Mouse (Mus musculus) Patski (cell line): Measurements from ENCODE around the gene Prss56. TPM values are rescaled to one million over a fixed set of nuclear protein-coding genes. Genes with fewer than 3 reads are reported as not detected.

Experiments used
- ATAC-seq: fragments of 100-300 bp; one replicate; pipeline ENCODE4 v1.8.0; 2021
- CTCF ChIA-PET: fragments of 350-600 bp; sonication (Branson Sonifier 250); formaldehyde crosslinking; loops from one replicate; lab custom pipeline; 2022; ENCODE audit warnings: inconsistent platforms; lab: Charles Lee
- POLR2A ChIA-PET: fragments of 350-600 bp; sonication (Branson Sonifier 250); formaldehyde crosslinking; loops from one replicate; lab custom pipeline; 2022; ENCODE audit warnings: antibody characterized with exemption, inconsistent platforms; lab: Charles Lee
- DNase-seq: peaks from one replicate; pipeline ENCODE4 v3.0.0-alpha.2; 2011; ENCODE audit warnings: low read depth, low spot score
- H3K27me3 ChIP-seq: fragments of 371-371 bp; one replicate; pipeline ENCODE4 v1.5.1; 2021
- CTCF ChIP-seq: fragments of 100-300 bp; IDR thresholded peaks from one replicate; pipeline ENCODE4 v1.5.1; 2021
- in situ Hi-C: fragments of 300-500 bp; cut with MboI; formaldehyde crosslinking; loops from 3 replicates; pipeline ENCODE4 v1.11.1; 2018; ENCODE audit warnings: low pct_unique_long_range_greater_than_20kb, mixed read lengths
- polyA plus RNA-seq: library from polyadenylated mRNA; unstranded; gene quantifications from one replicate; pipeline ENCODE4 v1.2.3, GENCODE M21; 2021

Prss56 gene
- 0.06 TPM for polyA plus RNA-seq

GRCm38 (mm10) chr1:87183013-87183412 lies at the start of gene Prss56:
TSS of gene Prss56 (plus strand) at chr1:87183313.
- ATAC-seq = no peak
- in situ Hi-C loops = loop anchor here (10.0 kb wide), 1 partner anchor 568 kb away; no protein-coding TSS in a partner anchor
- no peak for DNase-seq
- ChIA-PET CTCF (no interaction called here), POLR2A (no interaction called here)
- no peaks in the 10 kb centered on the region for H3K27me3 ChIP-seq
- no peak for TF ChIP-seq CTCF

GRCm38 (mm10) chr1:87141550-87141949 lies 41.6 kb upstream of the Prss56 start:
- in situ Hi-C loops = no loop called here
- no peak for ATAC-seq
- no peak for DNase-seq
- ChIA-PET POLR2A (no interaction called here), CTCF (interaction anchor here (1.1 kb wide), 1 partner anchor 12 kb away, joined by 3 read pairs; no protein-coding TSS in a partner anchor)
- no peak for TF ChIP-seq CTCF
- H3K27me3 ChIP-seq = no peaks in the 10 kb centered on the region

- POLR2A ChIA-PET = no interaction called here
- peak; percentile 41 for DNase-seq
- peak; percentile 71 for ATAC-seq
- in situ Hi-C loops = no loop called here
- CTCF ChIA-PET = interaction anchor here (0.7 to 1.1 kb wide), 4 partner anchors 10 to 61 kb away, joined by 3 to 4 read pairs (median 3); no protein-coding TSS in a partner anchor
- no peak for TF ChIP-seq CTCF
- no peaks in the 10 kb centered on the region for H3K27me3 ChIP-seq
Observed at GRCm38 (mm10) chr1:87142456-87142855, 40.7 kb upstream of the Prss56 start.

- ATAC-seq = no peak
- no peak for TF ChIP-seq CTCF
- DNase-seq = no peak
- no peaks in the 10 kb centered on the region for H3K27me3 ChIP-seq
- POLR2A ChIA-PET = no interaction called here
- in situ Hi-C loops = no loop called here
- CTCF ChIA-PET = interaction anchor here (0.7 to 1.1 kb wide), 4 partner anchors 11 to 62 kb away, joined by 3 to 4 read pairs (median 3); no protein-coding TSS in a partner anchor
Observed at GRCm38 (mm10) chr1:87143141-87143540, 40.0 kb upstream of the Prss56 start.

- in situ Hi-C loops = no loop called here
- no peak for ATAC-seq
- CTCF ChIA-PET = interaction anchor here (1.3 kb wide), 1 partner anchor 94 kb away, joined by 4 read pairs; no protein-coding TSS in a partner anchor
- no peak for DNase-seq
- peaks cover 19% of the 10 kb centered on the region for H3K27me3 ChIP-seq
- POLR2A ChIA-PET = no interaction called here
- TF ChIP-seq CTCF = no peak
Observed at GRCm38 (mm10) chr1:87149422-87149821, 33.7 kb upstream of the Prss56 start.

GRCm38 (mm10) chr1:87151286-87151685 lies 31.8 kb upstream of the Prss56 start:
- DNase-seq (no peak), ATAC-seq (no peak)
- POLR2A ChIA-PET = no interaction called here
- no peak for TF ChIP-seq CTCF
- peaks cover 35% of the 10 kb centered on the region for H3K27me3 ChIP-seq
- CTCF ChIA-PET = no interaction called here
- in situ Hi-C loops = no loop called here

GRCm38 (mm10) chr1:87153776-87154500 lies 29.2 kb upstream of the Prss56 start:
- TF ChIP-seq CTCF = no peak
- ATAC-seq (no peak), DNase-seq (no peak)
- H3K27me3 ChIP-seq = peaks cover 43% of the 10 kb centered on the region
- ChIA-PET POLR2A (no interaction called here), CTCF (no interaction called here)
- in situ Hi-C loops = no loop called here

GRCm38 (mm10) chr1:87154501-87155120 lies 28.5 kb upstream of the Prss56 start:
- ATAC-seq = no peak
- in situ Hi-C loops = no loop called here
- ChIA-PET POLR2A (no interaction called here), CTCF (no interaction called here)
- TF ChIP-seq CTCF = no peak
- DNase-seq = no peak
- H3K27me3 ChIP-seq = peaks cover 43% of the 10 kb centered on the region

GRCm38 (mm10) chr1:87155531-87156198 lies 27.4 kb upstream of the Prss56 start:
- peaks cover 43% of the 10 kb centered on the region for H3K27me3 ChIP-seq
- ATAC-seq = no peak
- no peak for TF ChIP-seq CTCF

GRCm38 (mm10) chr1:87156199-87156587 lies 26.9 kb upstream of the Prss56 start, which contains the start of gene Ecel1:
TSS of gene Ecel1 (minus strand) at chr1:87156521.
- ChIA-PET POLR2A (no interaction called here), CTCF (no interaction called here)
- peaks cover 43% of the 10 kb centered on the region for H3K27me3 ChIP-seq
- TF ChIP-seq CTCF = no peak
- in situ Hi-C loops = no loop called here
- no peak for DNase-seq
- ATAC-seq = no peak

More at GRCm38 (mm10) chr1:87155531-87156198, 27.4 kb upstream of the Prss56 start:
- in situ Hi-C loops = no loop called here
- ChIA-PET CTCF (no interaction called here), POLR2A (no interaction called here)
- DNase-seq = no peak

- in situ Hi-C loops = no loop called here
- CTCF ChIA-PET = no interaction called here
- POLR2A ChIA-PET = no interaction called here
- DNase-seq (no peak), ATAC-seq (no peak)
- TF ChIP-seq CTCF = no peak
- H3K27me3 ChIP-seq = peaks cover 24% of the 10 kb centered on the region
Observed at GRCm38 (mm10) chr1:87159396-87159795, 23.7 kb upstream of the Prss56 start.
